Mouse (Mus musculus): ENCODE measurements around the gene Mup14.
"Not testable (repeated sequence)": the region's sequence is repeated elsewhere in the genome, so short reads cannot be mapped to it uniquely, and the experiment has no call there.

Mup14 gene

DNA sequence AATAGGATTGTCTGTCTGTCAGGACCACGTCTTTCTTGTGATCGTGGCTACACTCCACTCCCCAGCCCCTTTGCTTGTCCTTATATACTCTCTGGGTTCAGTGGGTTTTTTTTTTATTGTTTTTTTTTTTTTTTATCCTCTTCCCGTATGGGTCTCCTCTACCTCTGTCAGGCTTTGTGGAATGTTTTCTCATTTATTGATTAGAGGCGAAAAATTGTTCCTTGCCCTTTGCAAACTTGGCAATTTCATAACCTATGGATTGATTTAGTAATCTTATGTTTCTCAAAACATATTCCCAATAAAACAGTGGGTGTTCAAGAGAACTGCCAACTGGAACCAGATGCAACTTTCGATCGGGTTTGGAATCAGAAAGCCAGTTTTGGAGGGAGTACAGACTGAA lies at the start of gene Mup14:
Mup14 (minus strand) TSS at position 101 of the 400 bp plus-strand sequence.
- not testable (repeated sequence) for DNase-seq (ENCODE audit: low spot score in 2 of 2)

DNA sequence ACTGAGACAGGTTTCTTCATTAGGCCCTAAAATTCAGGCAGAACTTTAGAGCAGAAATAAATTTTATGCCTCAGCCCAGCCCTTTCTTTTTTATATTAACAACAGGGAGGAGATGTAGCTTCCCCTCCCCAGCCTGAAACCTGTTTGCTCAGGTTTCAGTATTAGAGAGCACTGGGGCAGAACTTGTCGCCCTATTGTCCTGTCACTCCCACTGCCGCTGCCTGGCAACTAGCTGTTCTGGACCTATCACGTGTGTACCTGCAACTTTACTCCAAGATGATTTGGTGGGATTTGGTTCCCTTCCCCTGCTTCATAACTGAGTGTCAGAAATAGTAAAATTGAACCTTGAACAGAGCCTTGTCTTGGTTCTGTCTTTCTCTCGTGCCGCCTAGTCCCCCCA lies 34.3 kb upstream of the Mup14 start:
- DNase-seq (ENCODE audit: low spot score in 2 of 2) = not testable (repeated sequence)
